Mouse (Mus musculus) urinary bladder, postnatal 10 days (tissue): ENCODE data around the gene Lgr5.

Experiments used
- DNase-seq: peaks from one replicate; pipeline ENCODE4 v3.0.0; 2022; ENCODE audit warnings: low spot score

Gene Lgr5

GRCm38 (mm10) chr10:115570577-115570976 is 17.0 kb downstream of the Lgr5 start:
- no peak for DNase-seq

DNA sequence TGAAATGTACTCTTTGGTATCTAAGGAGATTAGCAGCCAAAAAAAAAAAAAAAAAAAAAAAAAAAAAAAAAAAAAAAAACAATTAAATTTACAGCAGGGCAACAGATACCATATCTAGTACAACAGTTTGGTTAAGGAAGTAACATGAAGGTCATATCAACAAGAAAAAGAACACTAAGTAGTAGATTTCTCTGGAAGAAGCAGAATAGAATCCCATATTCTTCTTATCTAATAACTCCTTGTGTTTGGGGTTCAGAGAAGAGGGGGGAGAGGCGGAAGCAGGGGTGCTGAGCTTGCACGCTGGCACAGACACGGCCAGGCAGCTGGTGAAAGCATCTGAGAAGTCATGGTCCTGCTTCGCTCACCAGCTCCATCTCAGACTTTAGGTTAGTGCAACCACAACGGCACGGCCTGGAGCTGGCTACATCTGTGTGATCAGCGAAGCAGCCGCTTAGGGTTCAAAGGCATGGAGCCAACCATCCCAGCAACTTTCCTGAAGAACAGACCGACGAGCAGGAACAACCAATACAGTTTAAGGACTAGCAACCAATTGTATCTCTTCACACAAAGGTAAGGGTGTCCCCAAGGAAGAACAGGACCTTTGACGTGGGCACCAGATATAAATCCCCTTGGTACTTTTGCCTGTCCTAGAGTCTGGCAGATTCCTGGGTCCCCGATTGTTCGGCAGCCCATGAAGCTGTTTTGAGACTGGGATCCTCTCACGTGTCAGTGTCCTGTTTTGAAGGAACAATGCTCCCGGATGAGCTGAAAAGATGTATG is 17.7 kb downstream of the Lgr5 start, which contains the start of gene A930009A15Rik:
Gene A930009A15Rik, plus strand, starts transcription at position 275 of the 780 bp plus-strand sequence.
- DNase-seq, result no peak

- no peak for DNase-seq
Measured at GRCm38 (mm10) chr10:115563961-115564360, 23.6 kb downstream of the Lgr5 start.

GRCm38 (mm10) chr10:115562911-115563686 is 24.5 kb downstream of the Lgr5 start:
- no peak for DNase-seq

- DNase-seq, result no peak
Measured at GRCm38 (mm10) chr10:115561136-115561880, 26.3 kb downstream of the Lgr5 start.

DNA sequence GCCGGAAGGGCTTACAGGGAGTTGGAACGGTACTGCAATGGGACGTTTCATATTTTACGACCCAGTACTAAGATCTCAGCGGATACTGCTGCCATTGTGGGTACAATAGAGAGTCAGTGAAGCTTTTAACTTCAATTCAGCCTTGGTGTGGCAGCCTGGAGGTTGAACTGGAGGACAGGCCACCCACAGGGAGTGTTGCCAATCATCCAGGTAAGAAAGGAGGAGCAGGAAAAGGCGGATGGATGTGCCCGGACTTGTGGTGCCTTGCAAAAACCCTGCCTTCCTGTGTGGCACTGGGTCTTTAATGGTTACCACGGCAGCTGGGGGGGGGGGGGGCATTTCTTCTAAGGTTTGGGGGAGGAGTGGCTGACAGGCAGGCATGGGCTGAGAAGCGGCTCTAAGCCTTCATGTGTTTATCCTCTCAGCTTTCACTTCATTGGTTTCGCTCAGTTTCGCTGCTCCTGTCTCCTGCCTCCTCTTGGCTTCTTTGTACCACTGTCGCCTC is 30.8 kb downstream of the Lgr5 start:
- no peak for DNase-seq

GRCm38 (mm10) chr10:115555191-115555765 is 32.3 kb downstream of the Lgr5 start:
- DNase-seq, result no peak

GRCm38 (mm10) chr10:115553352-115554113 is 34.0 kb downstream of the Lgr5 start:
- DNase-seq, result no peak

GRCm38 (mm10) chr10:115551069-115551468 is 36.5 kb downstream of the Lgr5 start:
- no peak for DNase-seq

DNA sequence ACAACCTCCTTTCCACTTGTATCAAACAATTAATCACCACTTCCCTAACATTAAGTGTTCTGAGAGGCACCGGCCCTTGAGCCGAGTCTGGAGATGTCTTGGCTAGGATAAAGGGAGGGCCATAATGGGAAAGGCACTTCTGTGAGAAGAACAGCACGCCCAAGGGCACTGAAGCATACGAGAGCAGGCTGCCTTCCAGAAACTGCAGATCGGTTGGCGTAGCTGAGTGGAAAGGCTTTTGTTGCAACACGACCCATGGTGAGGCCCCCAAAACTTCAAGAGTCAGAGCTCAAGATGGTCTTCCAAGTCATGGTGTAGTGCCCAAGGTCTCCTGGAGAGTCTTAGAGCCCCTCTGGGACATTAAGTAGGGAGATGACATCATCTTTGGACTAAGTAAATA is 37.3 kb downstream of the Lgr5 start:
- no peak for DNase-seq

DNA sequence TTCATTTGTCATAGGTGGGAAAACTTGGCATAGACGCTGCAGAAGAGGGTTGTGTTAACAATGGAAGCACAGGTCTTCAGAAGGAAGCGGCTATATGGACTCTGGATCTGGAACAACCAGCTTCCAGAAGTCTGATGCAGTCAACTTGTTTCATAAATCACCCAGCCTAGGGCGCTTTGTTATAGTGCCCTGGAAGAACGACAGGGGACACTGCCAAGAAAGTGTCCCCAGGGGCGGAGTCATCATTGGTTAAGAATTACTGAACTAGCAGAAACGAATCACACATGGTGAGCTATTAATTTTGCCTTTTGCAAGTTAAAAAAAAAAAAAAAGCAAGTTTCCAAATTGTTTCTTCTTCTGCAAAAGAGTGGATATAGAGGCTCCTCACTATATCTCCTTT is 44.7 kb downstream of the Lgr5 start:
- DNase-seq, result no peak

- no peak for DNase-seq
Measured at GRCm38 (mm10) chr10:115530746-115531145, 56.8 kb downstream of the Lgr5 start.

GRCm38 (mm10) chr10:115529768-115530167 is 57.8 kb downstream of the Lgr5 start:
- DNase-seq, result no peak

DNA sequence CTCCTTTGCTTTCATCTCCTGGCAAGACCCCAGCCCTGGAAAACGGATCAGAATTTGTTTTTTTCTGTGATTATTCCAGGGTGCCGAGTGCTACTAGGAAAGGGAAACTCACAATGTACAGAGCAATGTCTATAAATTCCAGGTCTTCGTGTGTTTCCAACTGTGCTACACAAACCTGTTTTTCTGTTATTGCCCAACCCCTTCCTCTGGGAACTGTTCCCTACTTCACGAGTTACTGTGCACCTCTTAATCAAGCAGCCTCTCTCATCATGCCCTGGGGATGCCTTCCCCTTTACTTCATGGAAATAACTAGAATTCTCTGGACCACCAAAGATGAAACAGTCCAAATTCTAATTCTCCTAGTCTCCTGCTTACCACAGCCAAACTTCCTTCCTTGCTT is 58.7 kb downstream of the Lgr5 start:
- no peak for DNase-seq

DNA sequence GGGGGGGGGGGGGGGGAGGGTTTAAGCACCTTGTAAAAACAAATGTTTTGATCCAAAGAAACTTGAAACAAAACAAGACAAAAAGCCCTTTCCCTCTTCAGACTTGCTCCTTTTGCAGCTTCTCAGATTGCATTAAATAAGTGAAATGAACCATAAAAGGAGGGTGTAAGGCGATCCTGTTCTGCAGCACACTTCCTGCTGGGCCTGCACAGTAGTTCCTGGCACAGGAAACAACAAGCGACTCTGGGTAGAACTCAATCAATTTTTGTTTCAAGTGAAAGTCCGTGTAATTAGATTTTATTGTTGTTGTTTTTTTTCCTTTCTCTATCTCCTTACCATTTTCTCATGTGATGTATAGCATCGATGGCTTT is 66.5 kb downstream of the Lgr5 start:
- DNase-seq, result no peak

DNA sequence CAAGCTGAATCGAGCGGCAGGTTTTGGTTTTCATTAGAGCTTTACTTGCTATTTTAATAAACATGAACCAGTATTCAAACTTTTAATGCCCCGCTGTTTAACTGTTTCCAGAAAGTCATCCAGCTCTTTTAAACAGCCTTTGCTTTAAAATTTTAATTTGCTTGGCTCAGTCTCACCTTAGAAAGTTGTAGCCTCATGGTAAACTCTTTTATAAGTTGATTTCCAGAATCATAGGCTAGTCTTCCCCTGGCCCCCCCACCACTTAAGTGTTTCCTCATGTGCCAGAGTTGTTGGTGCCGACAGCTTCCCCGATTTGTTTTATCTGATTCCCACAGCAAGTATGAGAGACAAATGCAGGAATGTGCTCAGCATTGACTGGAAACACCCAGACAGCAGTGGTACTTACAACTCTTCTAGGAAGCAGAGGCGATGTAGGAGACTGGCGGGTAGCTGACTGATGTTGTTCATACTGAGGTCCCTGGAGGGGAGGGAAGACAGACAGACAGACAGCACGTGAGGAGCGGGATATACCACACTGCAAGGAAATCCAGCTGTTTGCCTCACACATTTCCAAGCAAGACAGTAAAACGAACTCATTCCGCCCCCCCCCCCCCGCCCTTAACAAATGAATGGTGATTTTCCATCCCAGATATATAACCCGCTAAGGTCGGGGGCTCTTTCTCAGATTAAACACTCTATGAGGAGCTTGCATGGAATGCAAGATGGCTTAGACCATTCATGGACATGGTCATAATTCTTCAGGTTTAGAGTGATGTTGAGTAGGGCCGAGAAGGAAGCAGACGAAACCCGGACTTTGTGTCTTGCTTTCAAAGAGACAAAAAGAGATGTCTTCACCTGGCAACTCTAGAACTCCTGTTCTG is 67.1 kb downstream of the Lgr5 start:
- DNase-seq, result no peak

GRCm38 (mm10) chr10:115518845-115519244 is 68.7 kb downstream of the Lgr5 start:
- no peak for DNase-seq

DNA sequence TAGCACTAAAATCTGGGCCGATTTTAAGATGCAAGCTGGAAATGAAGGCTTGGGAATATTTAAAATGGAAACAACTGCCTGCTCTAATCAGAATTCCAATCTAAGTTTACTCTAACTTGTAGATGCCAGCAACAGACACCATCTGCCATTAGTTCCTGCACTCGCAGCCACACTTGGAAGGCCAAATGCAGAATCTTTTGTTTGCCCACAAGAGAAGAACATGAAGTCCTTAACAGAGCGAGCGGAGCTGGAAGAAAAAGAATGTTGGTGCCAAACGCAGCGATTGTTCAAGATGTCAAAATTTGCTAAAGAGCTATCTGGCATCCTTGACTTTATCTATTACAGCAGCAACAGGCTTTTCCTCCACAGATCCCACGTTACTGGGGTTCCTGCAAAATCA is 72.1 kb downstream of the Lgr5 start:
- no peak for DNase-seq

- no peak for DNase-seq
Measured at GRCm38 (mm10) chr10:115510959-115511358, 76.6 kb downstream of the Lgr5 start.

- no peak for DNase-seq
Measured at GRCm38 (mm10) chr10:115505631-115506239, 81.8 kb downstream of the Lgr5 start.
